Mouse (Mus musculus) intestine, embryonic 16.5 days (tissue): Measurements from ENCODE around the gene Ccdc7b. TPM values are rescaled to one million over a fixed set of nuclear protein-coding genes. Genes with fewer than 3 reads are reported as not detected.
"Not testable (repeated sequence)": the region's sequence is repeated elsewhere in the genome, so short reads cannot be mapped to it uniquely, and the experiment has no call there.

Experiments used
- ATAC-seq: fragments of 200-750 bp; cut with Nextera tagmentation; 2 replicates; pipeline ENCODE4 v1.8.0; 2017; ENCODE audit warnings: moderate TSS enrichment, moderate library complexity
- H3K27ac ChIP-seq: fragments of 300-500 bp; sonication (generic); 2 replicates; pipeline ENCODE4 v1.5.1; 2014; ENCODE audit warnings: mild to moderate bottlenecking, low read length
- H3K27me3 ChIP-seq: fragments of 300-500 bp; sonication (generic); replicated peaks from 2 replicates; pipeline ENCODE4 v1.6.1; 2014; ENCODE audit warnings: low read length, control low read depth, mixed read lengths; ENCODE audit not compliant: control insufficient read depth, insufficient read depth
- H3K36me3 ChIP-seq: fragments of 300-500 bp; sonication (generic); 2 replicates; pipeline ENCODE4 v1.6.1; 2014; ENCODE audit warnings: low read length, control low read depth; ENCODE audit not compliant: control insufficient read depth, insufficient read depth
- H3K4me1 ChIP-seq: fragments of 300-500 bp; sonication (generic); 2 replicates; pipeline ENCODE4 v1.6.1; 2014; ENCODE audit warnings: low read length, control low read depth, mixed read lengths; ENCODE audit not compliant: control insufficient read depth, insufficient read depth
- H3K4me2 ChIP-seq: fragments of 300-500 bp; sonication (generic); 2 replicates; pipeline ENCODE4 v1.6.1; 2014; ENCODE audit warnings: low read depth, low read length, control low read depth
- H3K4me3 ChIP-seq: fragments of 300-500 bp; sonication (generic); 2 replicates; pipeline ENCODE4 v1.5.1; 2014; ENCODE audit warnings: mild to moderate bottlenecking, low read length
- H3K9ac ChIP-seq: fragments of 300-500 bp; sonication (generic); 2 replicates; pipeline ENCODE4 v1.6.1; 2014; ENCODE audit warnings: low read depth, low read length
- H3K9me3 ChIP-seq: fragments of 300-500 bp; sonication (generic); 2 replicates; pipeline ENCODE4 v1.6.1; 2016; ENCODE audit warnings: low read length, control low read depth; ENCODE audit not compliant: control insufficient read depth
- WGBS: fragments of 180-500 bp; shearing (Covaris S2); extraction: QIAGEN DNeasy Blood & Tissue Kit; methylation state at CpG from one replicate; pipeline ENCODE4 v1.1.7; 2014; 5-methylcytosine and 5-hydroxymethylcytosine counted together
- polyA plus RNA-seq: library from polyadenylated mRNA; unstranded; fragments of >200 nt; fragmentation: Nextera tagmentation; extraction: Ambion mirVana; gene quantifications from 2 replicates; pipeline ENCODE4 v1.2.1, GENCODE M21; 2015

Gene Ccdc7b
- not detected in 2 replicates for polyA plus RNA-seq

DNA sequence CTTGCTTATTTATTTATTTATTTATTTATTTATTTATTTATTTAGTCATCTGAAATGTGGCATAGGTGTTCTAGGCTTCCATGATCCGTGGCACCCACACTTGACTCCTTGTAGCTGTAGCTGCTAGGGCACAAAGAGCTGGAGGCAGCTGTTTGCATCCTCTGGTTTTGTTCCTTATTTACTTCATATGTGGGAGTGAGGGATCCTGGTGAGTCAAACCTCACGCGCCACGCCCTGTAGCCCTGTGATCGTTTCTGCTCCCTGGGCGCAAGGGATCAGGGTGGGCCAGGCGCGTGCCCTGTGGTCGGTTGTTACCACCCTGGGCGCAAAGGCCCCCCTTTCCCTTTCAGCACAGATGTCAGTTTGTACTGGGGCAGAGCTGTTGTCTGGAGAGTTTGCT lies at the start of gene Ccdc7b:
Gene Ccdc7b, plus strand, starts transcription at position 301 of the 400 bp plus-strand sequence.
- H3K27ac ChIP-seq, H3K9ac ChIP-seq, H3K27me3 ChIP-seq, H3K9me3 ChIP-seq, H3K4me2 ChIP-seq, ATAC-seq, H3K4me3 ChIP-seq, H3K36me3 ChIP-seq, H3K4me1 ChIP-seq: not testable (repeated sequence)
- 50% methylated on average over 1 of the region's 10 CpGs for WGBS

GRCm38 (mm10) chr8:129065417-129065816 lies 1.5 kb upstream of the Ccdc7b start, which contains the start of gene Ccdc7a:
TSS of gene Ccdc7a (minus strand) at chr8:129065517.
- H3K4me3 ChIP-seq, H3K9me3 ChIP-seq, H3K9ac ChIP-seq, H3K4me2 ChIP-seq, ATAC-seq, H3K4me1 ChIP-seq, H3K36me3 ChIP-seq, H3K27me3 ChIP-seq, H3K27ac ChIP-seq: not testable (repeated sequence)
- WGBS: 89% methylated on average over 2 of the region's 11 CpGs

DNA sequence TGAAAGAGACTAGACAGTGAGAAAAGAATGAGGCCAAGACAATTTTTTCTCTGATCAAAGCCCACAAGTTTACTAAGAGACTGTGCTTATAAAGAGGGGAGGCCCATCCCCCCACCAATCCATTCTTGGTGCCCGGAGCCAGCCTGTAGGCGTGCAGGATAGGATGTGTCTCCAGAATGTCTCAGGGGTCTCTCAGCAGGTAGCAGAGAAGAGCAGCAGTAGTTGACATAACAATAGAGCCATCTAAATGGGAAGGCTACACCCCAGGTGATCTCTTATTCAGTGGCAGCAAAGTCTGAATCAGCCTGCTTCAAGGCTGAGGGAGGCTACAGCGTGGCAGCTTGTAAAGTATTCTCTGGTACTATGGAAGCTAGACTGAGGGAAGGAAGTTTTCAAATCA lies 48.8 kb downstream of the Ccdc7b start:
- not testable (repeated sequence) for H3K9ac ChIP-seq, H3K4me2 ChIP-seq, H3K4me3 ChIP-seq, ATAC-seq, H3K4me1 ChIP-seq, H3K36me3 ChIP-seq, H3K27ac ChIP-seq, H3K9me3 ChIP-seq, H3K27me3 ChIP-seq
- 69% methylated on average over 3 of the region's 3 CpGs for WGBS

DNA sequence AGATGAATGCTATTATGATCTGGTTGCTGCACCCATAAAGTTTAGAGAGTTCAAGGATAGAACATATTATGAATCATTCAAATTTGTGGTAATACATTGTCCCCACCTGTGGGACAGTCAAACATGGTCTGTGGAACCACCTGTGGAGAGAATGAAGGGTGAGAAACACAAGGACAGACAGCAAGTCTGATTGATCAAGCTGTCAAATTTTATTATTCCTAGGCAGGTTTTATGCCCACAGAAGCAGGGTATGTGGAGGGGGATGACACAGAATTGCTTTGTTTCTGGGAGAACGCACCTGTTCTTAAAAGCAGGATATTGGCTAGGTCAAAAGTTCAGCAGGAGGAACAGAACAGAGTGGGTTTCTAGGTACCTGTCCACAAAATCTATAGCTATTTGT lies 64.6 kb downstream of the Ccdc7b start, which contains the start of gene Gm10999:
Gene Gm10999, minus strand, starts transcription at position 101 of the 400 bp plus-strand sequence.
- no peak within 1 kb of the TSS for H3K4me2 ChIP-seq
- no peaks in the 10 kb centered on the region for H3K9me3 ChIP-seq
- no peaks in the 10 kb centered on the region for H3K36me3 ChIP-seq
- no peaks in the 10 kb centered on the region for H3K4me1 ChIP-seq
- H3K27me3 ChIP-seq: no peaks in the 10 kb centered on the region
- H3K4me3 ChIP-seq: no peak within 1 kb of the TSS
- no peak within 1 kb of the TSS for H3K9ac ChIP-seq
- no peak within 1 kb of the TSS for H3K27ac ChIP-seq
- WGBS: 54% methylated on average over 1 of the region's 1 CpGs
- no peak for ATAC-seq

- H3K4me2 ChIP-seq: no peak overlapping the region
- no peak for ATAC-seq
Measured at GRCm38 (mm10) chr8:129133475-129133874, 66.5 kb downstream of the Ccdc7b start.

More at GRCm38 (mm10) chr8:129133475-129133874, 66.5 kb downstream of the Ccdc7b start:
- no peak overlapping the region for H3K27ac ChIP-seq
- no peaks in the 10 kb centered on the region for H3K36me3 ChIP-seq
- H3K9ac ChIP-seq: no peak overlapping the region
- H3K27me3 ChIP-seq: no peaks in the 10 kb centered on the region
- H3K9me3 ChIP-seq: no peaks in the 10 kb centered on the region
- H3K4me3 ChIP-seq: no peak overlapping the region
- H3K4me1 ChIP-seq: no peaks in the 10 kb centered on the region

Other genes with a start within 250 kb of the Ccdc7b start
- gene Ccdc7a, start 1.6 kb upstream of the Ccdc7b start, polyA plus RNA-seq: not detected in 2 replicates
- gene Gm10999, start 64.5 kb downstream of the Ccdc7b start, polyA plus RNA-seq: not detected in 2 replicates
- 14.0 and 14.5 TPM in 2 replicates for gene 2610044O15Rik8, start 167.3 kb downstream of the Ccdc7b start, polyA plus RNA-seq